Mouse (Mus musculus) thymus, adult 18-20 months (tissue): Measurements from ENCODE around the gene Vmn1r121.
"Not testable (repeated sequence)": the region's sequence is repeated elsewhere in the genome, so short reads cannot be mapped to it uniquely, and the experiment has no call there.

ENCODE experiments used
- DNase-seq, 2 experiments: peaks; one replicate each; pipeline ENCODE4 v3.0.0; 2022; ENCODE audit warnings: mixed read lengths in 2 of 2

The Vmn1r121 gene

GRCm38 (mm10) chr7:21098413-21098812 lies at the start of gene Vmn1r121:
Vmn1r121 (minus strand) TSS chr7:21098513.
- DNase-seq, result not testable (repeated sequence)

GRCm38 (mm10) chr7:21134028-21134427 lies 35.7 kb upstream of the Vmn1r121 start, which contains the start of gene Vmn1r122:
Vmn1r122 (minus strand) TSS chr7:21134128.
- not testable (repeated sequence) for DNase-seq

GRCm38 (mm10) chr7:21053684-21054083 lies 44.6 kb downstream of the Vmn1r121 start, which contains the start of gene Vmn1r120:
Vmn1r120 (minus strand) TSS chr7:21053784.
- DNase-seq, result not testable (repeated sequence)
